Mouse (Mus musculus): Measurements from ENCODE around the gene Ndufv1. TPM values are rescaled to one million over a fixed set of nuclear protein-coding genes. Genes with fewer than 3 reads are reported as not detected.

The Ndufv1 gene
- total RNA-seq, 2 experiments from 2014 or later, result 234 to 250 TPM

DNA sequence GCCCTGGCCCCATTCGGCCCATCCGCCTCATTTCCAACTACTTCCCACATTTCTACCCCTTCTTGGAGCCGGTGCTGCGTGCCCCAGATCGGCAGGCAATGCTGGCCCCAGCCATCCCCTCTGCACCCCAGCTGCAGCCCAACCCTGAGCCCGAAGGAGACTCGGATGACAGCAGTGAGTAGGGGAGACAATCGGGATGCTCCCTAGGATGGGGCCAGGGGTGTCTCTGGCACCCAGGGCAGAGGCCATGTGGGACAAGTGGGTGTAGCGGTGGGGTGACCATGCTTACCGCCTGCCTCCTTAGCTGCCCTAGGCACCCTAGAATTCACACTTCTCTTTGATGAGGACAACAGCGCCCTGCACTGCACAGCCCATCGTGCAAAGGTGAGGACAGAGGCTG is 9.0 kb downstream of the Ndufv1 start:
- DNase-seq (ENCODE audit: low spot score in 2 of 2), result no peak

DNA sequence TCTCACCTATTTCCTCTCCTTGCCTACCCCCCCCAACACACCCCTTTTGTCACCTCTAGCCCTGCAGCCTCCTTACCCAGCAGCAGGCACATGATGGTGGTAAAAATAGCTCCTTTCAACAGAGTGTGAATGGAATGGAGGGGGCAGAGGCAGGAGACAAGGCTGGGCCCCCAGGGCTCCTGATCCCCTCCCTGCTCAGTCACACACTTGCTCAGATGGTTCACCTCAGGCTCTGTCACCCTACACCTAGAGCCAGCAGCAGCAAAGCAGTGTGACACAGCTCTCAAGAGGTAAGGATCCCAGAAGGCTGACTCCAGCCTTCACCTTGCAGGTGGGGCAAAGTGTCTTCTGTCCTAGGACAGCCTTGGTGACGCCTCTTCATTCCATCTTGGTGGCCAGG is 9.5 kb downstream of the Ndufv1 start, which contains the start of gene Doc2g:
Gene Doc2g, plus strand, starts transcription at position 202 of the 400 bp plus-strand sequence.
- DNase-seq (ENCODE audit: low spot score in 2 of 2), result no peak

DNA sequence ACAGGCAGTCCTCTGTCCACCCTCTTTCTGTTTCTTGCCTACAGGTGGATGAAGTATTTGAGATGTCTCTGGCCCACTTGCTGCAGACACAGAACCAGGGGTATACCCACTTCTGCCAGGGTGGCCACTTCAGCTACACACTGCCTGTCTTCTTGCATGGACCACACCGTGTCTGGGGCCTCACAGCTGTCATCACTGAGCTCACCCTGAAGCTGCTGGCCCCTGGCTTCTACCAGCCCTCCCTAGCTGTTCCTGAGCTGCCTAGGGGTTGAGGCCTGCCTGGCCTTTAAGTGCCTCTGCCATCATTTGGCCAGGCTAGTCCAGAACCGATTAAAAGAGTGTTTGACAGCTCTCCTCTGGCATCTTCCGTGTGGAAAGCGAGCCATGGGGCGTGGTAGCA is 10.9 kb downstream of the Ndufv1 start:
- no peak for DNase-seq (ENCODE audit: low spot score in 2 of 2)

DNA sequence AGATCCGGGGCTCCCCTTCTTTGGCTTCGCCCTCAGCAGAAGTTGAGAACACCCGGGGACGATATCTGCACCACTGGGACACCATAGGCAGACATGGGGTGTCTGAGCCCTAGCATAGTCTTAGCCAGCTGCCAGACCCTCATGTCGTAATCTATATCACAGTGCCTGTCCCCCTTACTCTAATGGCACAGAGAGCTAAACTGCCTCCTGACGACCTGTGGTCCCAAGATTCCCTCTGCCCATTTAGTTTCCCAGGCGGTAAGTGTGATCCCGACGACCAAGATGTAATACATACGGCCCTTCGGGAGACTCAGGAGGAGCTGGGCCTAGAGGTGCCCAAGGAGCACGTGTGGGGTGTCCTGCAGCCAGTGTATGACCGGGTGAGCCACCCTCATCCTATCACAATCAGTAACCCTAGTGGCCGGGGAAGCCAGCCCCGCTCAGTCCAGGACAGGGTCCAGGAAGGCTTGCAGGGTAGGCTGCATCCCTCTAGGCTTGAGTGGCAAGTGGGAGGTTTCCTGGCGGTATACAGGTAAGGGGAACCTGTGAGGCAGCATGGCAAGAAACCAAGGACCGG is 11.6 kb downstream of the Ndufv1 start:
- DNase-seq (ENCODE audit: low spot score in 2 of 2), result no peak

DNA sequence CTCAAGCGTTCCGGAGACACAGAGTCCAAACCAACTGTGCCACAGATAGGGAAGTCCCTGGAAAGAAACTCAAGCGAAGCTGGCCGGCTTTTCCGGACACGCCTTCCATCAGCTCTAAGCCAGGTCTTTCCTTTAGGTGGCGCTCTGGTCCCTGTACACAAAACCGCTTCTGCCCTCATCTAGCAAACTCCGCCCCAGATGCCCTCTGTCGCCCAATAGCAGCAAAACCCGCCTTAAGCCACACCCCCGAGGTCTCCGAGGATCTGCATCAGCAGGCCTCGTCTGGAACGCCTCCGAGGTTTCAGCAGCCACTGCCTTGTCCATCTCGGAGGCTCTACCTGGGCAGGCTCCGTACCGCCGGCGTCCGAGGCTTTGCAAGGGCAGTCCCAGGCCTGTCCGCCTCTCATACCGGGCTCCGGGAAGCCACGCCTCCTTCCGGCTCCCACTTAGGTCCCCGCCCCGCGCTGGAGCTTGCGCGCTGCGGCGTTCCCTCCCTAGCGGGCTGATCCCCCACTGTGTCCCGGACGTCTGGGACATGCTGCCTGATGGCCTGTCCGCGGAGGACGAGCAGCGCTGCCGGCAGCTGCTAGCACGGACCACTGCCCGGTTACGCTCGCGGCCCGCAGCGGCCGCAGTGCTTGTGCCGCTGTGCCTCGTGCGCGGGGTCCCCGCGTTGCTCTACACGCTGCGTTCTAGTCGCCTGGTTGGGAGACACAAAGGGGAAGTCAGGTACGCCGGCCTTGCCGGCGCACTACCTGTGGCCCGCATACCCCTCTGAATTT is 12.3 kb downstream of the Ndufv1 start, which contains the start of the genes Nudt8 and Gm49405:
Gene Nudt8, plus strand, starts transcription at position 462 of the 782 bp plus-strand sequence.
Gene Gm49405, plus strand, starts transcription at position 508 of the 782 bp plus-strand sequence.
- DNase-seq (ENCODE audit: low spot score in 2 of 2), result peak; percentile 96 to 98

DNA sequence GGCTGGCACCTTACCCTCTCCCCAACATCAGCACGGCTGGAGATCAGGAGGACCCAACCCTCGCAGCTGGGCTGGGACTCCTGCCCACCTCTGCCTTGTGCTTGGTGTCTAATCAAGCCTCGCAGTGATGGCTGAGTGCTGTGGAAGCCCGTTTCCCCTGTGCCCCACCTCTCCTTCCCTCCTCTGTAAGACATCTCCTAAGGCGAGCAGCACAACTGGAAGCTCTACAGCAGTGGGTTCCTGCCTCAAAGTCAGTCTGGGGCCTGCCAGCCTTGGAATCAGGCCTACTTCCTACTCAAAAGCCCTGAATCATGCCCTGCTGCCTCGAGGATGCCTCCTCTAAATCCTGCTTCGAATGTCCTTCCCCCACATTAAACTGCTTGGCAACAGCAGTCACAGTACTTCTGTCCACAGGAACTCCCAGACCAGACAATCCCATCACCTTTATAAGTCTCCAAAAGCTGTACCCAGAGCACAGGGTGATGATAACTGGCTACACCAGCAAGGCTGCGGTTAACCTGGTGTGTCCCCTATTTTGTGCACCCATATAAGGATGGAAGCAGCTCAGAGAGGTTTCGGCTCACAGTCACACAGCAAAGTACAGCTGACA is 13.4 kb downstream of the Ndufv1 start:
- no peak for DNase-seq (ENCODE audit: low spot score in 2 of 2)

DNA sequence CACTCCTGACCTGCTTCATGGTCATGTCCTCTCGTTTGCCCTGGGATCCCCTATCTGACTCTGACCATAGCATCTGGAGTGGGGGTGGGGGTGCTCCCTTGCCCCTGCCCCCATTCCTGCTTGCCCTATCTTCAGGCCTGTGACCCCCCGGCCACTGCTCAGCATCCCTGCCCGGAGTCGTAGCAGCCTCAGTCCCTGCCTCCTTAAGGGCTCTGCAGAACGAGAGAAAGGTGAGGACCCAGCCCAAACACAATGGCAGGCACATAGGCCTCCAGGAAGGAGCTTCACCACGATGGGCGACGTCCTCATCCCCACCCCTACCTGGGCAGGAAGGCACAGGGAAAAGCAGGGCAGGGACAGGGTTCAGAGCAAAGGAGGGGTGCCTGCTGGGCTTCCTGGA is 14.3 kb downstream of the Ndufv1 start:
- no peak for DNase-seq (ENCODE audit: low spot score in 2 of 2)

DNA sequence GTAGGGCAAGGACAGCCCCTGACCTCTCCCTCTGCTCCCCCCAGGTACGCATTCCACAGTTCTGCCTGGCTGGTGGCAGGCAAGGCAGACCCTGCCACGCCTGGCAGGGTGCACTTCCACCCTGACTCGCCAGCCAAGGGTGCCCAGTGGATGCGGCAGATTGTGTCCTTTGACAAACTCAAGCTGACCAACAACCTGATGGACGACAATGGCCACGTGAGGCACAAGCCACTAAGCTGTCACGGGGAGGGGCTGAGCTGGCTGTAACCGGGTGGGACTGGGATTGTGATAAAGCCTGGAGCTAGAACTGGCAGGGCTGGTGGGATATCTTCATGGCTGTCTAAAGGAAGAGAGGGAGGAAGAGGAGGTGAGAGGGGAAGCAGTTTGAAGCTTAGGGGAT is 15.4 kb downstream of the Ndufv1 start:
- DNase-seq (ENCODE audit: low spot score in 2 of 2), result no peak

DNA sequence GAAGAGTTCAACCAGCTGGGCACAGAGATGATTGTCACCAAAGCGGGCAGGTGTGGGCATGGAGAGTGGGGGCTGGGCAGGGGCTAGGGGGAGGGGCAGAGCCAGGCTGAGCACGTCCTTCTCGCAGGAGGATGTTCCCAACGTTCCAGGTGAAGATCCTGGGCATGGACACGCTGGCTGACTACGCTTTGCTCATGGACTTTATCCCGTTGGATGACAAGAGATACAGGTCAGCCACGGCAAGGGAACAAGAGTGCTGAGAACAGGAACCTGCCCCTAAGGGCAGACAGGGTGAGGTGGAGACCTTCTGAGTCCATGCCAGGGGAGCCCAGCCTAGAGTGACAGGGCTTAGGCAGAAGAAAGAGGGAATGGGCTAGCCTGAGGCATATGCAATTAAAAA is 15.9 kb downstream of the Ndufv1 start:
- no peak for DNase-seq (ENCODE audit: low spot score in 2 of 2)

DNA sequence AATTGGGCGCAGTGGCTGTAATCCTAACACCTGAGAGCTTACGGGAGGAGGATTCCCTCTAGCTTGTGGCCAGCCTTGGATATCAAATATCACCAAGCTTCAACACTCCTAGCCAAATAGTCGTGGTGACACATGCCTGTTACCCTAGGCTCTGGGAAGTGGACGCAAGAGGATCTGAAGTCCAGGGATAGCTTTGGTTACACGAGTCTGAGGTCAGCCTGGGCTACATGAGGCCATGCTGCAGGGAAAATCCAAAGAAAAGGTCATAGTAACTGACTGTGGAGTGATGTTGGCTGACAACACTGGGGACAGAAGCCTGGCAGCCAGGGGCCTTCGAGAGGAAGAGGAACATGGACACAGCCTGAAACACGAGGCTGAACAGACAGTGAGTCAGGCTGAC is 16.5 kb downstream of the Ndufv1 start:
- no peak for DNase-seq (ENCODE audit: low spot score in 2 of 2)

DNA sequence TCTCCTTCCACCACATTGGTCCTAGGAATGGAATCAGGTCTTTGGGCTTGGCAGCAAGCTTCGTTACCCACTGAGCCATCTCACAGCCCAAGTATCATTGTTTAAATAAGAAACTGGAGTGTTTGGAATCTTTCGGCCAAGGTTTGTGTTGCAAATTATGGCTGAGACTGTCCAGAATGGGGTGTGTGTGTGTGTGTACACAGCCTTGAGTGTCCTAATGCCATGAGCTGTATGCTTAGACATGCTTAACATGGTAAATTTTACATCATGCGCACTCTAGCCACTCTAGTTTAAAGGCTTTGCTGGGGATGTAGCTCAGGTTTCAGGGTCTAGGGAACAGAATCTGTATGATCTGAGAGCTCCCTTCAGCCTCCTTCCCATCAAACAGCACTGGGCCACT is 17.1 kb downstream of the Ndufv1 start:
- DNase-seq (ENCODE audit: low spot score in 2 of 2), result no peak

DNA sequence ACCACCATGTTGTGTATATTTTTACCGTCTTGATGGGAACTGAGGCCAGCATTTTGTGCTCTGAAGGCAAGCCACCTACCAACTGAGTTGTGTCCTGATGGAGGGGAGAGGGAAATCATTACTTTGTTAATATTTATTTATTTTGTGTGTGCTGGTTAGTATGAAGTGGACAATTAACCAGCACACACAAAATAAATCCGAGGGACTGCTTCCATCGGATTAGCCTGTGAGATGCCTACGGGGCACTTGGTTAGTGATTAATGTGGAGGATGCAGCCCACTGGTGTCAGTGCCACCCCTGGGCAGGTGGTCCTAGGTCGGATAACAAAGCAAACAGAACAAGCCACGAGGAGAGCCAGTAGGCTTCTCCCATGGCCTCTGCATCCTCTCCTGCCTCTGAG is 17.7 kb downstream of the Ndufv1 start:
- no peak for DNase-seq (ENCODE audit: low spot score in 2 of 2)

DNA sequence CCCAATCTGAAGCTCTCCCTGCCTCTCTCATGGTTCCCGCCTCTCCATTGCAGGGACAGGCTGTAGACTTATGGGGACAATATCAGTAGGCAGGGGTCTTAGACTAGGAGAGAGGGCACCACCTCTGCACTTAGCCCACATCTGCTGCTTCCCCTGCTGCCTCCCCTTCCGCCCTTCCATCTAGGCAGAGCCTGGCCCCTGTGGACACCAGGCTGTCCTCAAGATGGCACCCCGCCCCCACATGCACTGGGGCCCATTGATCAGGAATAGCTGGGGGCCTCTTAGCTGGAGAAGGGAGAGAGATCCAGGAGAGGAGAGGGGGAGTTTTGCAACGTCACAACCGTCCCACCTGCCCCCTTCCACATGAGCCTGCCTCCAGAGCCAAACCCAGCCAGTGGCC is 20.2 kb downstream of the Ndufv1 start, which contains the start of gene Tbx10:
Gene Tbx10, plus strand, starts transcription at position 337 of the 400 bp plus-strand sequence.
- DNase-seq (ENCODE audit: low spot score in 2 of 2), result no peak

DNA sequence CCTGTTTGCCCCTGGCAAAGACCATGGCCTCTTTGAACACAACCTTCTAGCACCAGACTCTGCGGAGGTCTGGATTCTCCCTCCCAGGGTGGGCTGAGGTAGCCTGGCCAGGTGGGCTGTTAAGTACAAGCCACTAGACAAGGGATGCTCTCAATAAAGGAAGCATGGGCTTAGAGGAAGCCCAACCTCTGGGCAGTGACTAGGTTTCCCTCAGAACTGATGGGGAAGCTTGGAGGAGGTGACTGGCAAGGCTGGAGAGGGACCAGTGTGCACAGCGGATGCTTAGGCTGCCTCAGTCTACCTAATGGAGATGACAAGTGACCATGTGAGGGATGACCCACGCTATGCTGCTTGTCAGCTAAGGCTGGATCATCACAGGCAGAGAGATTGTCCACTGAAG is 20.6 kb downstream of the Ndufv1 start:
- DNase-seq (ENCODE audit: low spot score in 2 of 2), result no peak

DNA sequence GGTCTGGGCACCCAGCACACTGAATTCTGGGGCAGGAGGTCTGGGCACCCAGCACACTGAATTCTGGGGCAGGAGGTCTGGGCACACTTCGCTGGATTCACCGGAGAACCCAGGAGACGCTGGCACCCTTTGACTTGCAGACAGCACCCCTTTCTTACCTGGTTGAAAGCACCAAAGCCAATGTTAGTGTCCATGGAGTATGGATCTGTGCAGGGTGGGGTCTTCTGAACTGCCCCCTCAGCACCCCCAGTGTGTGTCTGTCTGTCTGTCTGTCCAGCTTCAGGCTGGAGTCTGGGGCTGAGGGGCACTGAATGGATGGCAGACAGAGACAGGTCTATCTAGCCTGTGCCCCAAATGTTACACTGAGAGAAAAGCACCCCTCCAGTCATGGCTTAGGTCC is 21.0 kb downstream of the Ndufv1 start:
- no peak for DNase-seq (ENCODE audit: low spot score in 2 of 2)

DNA sequence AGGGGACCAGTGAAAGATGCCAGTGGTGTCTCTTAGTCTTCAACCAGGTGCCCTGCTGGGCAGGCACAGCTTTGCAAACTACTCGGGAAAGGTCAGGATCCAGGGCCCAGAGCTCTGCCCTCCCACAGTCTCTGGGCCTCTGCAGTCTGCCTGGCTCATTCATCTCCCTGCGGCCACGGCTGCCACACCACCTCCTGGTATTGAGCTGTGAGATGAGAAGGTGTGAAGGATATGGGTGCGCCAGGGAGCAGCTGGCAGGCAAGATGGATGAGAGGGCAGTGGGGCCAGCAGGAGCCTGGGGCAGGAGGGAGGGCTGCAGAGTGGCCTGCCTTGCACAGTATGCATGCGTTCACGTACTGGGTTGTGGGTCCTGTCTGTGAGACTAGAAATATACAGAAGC is 21.8 kb downstream of the Ndufv1 start:
- DNase-seq (ENCODE audit: low spot score in 2 of 2), result no peak

DNA sequence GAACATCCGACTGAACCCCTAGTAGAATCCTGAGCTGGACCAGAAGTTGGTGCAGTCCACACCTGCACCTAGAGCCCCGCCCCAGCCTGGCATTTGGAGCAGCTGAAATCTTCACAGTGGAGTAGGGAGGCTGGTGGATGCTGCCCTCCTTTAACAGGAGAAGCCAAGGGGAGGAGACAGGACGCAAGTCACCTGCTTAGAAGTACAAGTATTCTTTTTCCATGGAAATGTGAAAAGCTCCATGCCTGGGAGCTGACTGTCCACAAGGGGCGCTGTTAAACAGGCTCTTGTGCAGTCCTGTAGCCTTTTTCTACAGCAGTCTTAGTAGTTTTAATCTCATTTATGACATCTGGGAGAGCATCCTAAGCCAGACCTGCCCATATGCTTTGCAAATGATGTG is 23.9 kb downstream of the Ndufv1 start:
- DNase-seq (ENCODE audit: low spot score in 2 of 2), result no peak

DNA sequence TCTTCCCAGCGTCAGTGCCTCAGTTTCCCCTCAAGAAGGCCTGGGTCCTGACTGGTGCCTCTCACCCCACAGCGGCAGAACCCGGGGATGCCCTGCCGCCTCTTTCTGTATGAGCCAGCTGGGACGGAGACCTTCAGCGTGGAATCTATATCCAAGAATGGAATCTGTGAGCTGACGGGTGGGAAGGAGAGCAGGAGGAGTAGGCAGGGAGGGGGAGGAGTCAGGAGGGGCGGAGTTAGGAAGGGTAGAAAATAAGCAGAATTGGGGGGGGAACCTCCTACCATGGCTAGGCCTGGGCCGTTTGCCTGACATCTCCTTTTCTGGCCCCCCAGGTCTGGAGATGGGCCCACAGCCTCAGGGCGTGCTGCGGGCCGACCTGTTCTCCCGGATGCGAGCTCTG is 24.5 kb downstream of the Ndufv1 start:
- no peak for DNase-seq (ENCODE audit: low spot score in 2 of 2)

DNA sequence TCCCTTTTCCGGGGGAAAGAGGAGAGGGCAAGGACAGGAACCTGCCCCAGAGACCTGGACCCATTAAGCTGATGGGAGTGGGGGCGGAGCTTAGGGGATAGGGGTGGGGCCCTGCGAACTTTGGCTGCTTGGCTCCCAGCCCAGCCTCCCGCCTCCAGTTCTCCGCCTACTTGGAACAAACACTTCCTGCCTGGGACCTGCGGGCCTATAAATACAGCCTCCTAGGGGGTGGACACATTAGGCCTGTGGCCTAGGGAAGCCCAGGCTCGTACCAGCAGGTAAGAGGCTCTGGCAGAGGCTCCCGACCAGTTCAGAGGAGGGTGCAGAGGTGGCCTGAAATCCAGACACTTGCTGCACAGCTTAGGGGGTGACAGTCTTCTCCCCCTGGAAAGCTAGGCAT is 26.3 kb downstream of the Ndufv1 start, which contains the start of gene Acy3:
Gene Acy3, plus strand, starts transcription at position 237 of the 400 bp plus-strand sequence.
- DNase-seq (ENCODE audit: low spot score in 2 of 2), result no peak

DNA sequence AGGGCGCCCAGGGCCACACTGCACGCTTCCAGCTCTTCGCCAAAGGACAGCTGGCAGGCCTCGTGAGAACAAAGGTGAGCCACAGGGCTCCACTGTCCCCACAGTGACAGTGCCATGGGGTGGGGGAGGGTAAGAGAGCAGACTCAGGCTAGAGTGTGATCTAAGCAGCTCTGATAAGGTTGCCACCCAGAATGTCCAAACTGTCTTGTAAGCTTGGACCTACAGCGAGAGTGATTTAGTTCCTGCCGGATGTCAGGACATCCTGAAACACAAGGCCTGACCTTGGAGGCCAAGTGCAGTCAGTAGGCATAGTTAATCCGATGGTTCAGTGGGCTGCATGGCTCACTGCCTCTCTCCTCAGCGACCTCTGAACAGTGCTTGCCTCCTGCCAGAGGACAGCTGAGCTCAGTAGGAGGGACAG is 27.3 kb downstream of the Ndufv1 start:
- DNase-seq (ENCODE audit: low spot score in 2 of 2), result no peak

DNA sequence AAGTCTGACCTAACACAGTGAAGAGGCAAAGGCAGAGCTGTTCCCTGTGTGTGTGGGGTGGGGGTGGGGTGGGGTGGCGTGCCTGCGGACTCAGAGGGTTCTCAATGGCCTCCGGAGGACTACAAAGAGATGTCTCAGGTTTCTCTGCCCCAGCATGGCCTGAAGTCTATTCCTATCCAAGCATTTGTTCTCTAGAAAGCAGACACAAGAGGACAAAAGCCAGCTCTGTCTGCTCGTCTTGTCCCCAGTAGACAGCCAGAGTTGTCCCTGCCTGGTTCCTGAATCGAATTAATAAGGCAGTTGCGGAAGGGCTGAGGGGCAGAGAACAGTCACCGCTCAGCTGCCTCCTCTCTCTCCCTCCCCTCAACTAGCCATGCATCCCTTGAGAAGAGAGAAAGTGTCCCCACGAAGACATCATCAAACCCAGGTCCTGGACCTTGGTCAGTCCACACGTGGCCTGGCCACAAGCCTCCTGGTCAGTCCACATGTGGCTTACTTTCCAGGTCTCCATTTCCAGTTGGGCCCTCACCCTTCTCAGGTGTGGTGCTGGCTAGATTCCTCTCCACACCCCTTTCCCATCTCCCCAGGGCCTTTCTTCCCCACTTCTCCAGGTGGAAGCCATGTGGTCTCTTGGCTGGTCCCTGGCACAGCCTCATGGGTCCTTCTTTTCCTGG is 28.9 kb downstream of the Ndufv1 start:
- DNase-seq (ENCODE audit: low spot score in 2 of 2), result no peak

DNA sequence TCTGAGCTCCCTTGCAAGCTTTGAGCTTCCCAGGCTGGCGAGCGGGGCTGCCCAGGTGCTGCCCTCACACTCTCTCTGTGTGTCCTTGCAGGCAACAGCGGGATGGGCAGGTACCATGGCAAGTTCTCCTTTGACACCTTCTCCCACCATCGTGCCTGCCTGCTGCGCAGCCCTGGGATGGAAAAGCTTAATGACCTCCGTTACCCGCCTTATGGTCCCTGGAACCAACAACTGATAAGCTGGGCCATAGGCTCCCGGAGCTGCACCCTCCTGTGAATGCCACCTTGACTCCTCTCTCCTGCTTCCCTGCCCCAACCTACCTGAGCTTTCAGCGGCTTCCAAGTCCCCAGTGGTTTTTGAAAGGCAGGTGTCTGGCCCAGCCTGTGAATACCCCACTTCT is 31.7 kb downstream of the Ndufv1 start:
- DNase-seq (ENCODE audit: low spot score in 2 of 2), result no peak
